Mouse (Mus musculus): ENCODE measurements at regions not wholly inside any gene's neighbourhood (a gene's known extent, or its start where the extent isn't known, plus 50 kb on each side); places are given as distances from the start of the nearest gene placed in this dataset.

GRCm38 (mm10) chr11:40851361-40851760 lies 96.2 kb upstream of the Ccng1 start:
- TF ChIP-seq CTCF (IDR thresholded peaks at IDR 0.05; ENCODE audit: control insufficient read depth, insufficient read depth, insufficient replicate concordance, low read depth, low read length) = no peak
- TF ChIP-seq POLR2A (IDR thresholded peaks at IDR 0.05; ENCODE audit: control insufficient read depth, low read depth, low read length) = no peak

All from testis, adult 2 months (tissue).